Mouse (Mus musculus) heart, postnatal 0 days (tissue): Measurements from ENCODE around the gene Vmn1r232.

Source experiments
- CTCF ChIP-seq: IDR thresholded peaks from 2 replicates; pipeline ENCODE4 v1.5.1; 2016; ENCODE audit warnings: antibody characterized with exemption, control low read depth, low read depth
- EP300 ChIP-seq: IDR thresholded peaks from 2 replicates; pipeline ENCODE4 v1.6.1; 2016; ENCODE audit warnings: antibody characterized with exemption, low read depth

GRCm38 (mm10) chr17:20904991-20905390 lies 14.5 kb downstream of the Vmn1r232 start, which contains the start of gene Vmn1r231:
- TF ChIP-seq CTCF (no peak), EP300 (no peak)
